Mouse (Mus musculus): ENCODE measurements around the gene Ccdc88c.

Gene Ccdc88c

DNA sequence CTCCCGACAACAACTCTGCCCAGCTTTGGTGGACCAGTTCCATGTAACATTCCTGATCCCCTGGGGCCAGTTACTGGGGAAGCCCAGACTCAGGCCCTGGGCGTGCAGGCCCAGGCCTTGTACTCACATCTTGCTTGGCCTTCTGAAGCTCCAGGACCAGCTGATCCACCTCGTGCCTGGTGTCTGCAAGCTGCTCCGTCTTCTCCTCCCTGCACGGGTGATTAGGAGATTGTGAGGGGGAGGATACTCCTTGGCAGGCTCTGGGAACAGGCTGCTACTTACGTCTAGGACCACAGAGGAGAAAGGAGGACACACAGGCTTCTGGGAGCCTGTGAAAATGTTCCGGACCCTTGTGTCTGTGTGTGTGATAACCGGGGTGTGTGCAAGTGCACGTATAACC is 62.6 kb downstream of the Ccdc88c start:
- no peak for DNase-seq (ENCODE audit: low read depth, low spot score)

DNA sequence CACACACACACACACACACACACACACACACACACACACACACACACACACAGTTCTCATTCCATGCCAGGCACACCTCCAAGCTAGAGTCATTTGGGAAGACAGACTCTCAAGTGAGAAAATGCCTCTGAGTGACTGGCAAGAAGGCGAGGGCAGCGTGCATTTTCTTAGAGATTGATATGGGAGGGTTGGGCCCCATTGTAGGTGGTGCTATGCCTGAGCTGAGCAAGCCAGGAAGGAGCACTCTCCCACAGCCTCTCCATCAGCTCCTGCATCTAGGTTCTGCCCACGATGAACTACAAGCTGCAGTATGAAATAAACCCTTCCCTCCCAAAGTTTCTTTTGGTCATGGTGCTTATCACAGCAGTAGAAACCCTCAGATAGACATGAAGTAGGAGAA is 63.6 kb downstream of the Ccdc88c start:
- DNase-seq (ENCODE audit: low read depth, low spot score) = no peak

DNA sequence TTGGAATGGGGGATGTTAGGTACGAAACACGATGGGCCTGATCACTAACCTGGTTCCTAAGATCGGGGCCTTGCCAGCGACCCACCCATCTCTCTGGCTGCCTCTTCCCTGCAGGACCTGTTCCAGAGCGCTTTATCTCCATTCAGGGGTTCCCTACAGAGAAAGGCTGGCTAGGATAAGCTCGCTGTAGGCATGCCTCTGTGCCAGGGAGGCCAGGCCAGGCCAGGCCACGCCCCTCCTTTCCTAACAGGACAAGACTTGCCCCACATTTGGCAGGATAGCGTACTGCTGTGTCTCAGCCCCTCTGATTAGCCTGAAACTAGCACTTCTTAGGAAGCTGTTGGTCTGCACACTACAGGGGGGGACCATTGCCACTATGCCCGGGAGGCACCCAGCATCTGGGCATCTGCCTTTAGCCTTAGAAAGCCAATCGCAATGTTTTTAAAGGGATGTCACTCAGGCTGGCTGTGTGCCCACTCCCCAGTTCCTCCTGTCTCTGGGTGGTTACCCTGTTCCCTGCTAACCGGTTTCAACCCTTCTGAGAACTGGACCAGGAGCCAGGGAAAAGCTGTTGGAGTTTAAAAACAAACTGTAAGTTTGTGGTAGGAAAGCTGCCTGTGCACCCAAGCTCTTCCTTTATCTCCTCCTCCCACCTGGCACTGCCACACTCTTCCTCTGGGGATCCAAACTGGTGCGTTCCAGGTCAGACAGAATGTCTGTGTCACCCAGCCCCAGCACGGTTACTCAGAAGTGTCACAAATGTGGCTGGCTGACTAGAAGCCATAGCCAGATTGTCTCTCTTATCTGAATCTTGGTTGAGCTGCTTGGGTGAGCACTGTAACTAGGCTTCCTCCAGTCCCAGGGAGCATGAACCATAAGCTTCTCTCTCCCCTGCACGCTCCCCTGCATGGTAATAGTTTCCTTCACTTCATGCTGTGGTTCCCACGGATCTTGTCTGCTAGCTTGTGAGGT is 69.9 kb downstream of the Ccdc88c start:
- no peak for DNase-seq (ENCODE audit: low read depth, low spot score)

- peak; percentile 46 for DNase-seq (ENCODE audit: low read depth, low spot score)
These were observed 70.8 kb downstream of the Ccdc88c start for GRCm38 (mm10) chr12:100958006-100958405.

DNA sequence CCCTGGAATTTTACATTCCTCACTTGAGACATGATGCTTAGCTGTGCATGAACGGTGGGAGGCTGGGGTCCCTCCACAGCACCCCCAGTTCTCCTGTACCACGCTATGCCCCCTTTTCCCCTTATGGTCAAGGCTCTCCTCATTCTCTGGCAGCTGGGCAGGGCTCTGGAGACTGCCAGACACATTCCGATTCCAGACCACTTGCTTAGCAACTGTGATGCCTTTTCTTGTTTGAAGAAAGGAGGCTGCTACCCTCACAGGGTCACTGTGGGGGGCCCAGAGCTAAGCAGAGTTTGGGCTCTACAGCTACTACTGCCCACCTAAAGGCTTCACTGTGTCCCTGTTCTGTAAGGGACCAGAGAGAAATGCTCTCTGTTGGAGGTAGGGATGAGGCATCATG is 71.6 kb downstream of the Ccdc88c start:
- no peak for DNase-seq (ENCODE audit: low read depth, low spot score)

DNA sequence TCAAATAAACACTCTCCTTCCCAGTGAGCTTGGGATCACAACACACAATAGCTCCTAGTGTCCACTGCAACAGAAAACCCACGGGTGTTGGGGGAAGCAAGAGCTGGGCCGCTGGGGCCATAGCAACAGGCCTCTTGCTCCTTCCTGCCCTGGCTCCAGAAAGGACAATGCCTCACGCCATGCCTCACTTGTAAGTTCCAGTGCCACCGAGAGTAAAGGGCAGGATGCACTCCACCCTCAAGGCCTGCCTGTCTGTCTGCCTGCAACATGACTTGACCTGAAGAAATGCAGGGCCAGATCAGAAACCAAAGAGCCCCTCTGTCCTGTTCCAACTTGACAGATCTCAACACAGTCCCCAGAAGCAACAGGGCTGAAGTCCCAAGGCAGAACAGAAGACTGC is 72.0 kb downstream of the Ccdc88c start:
- no peak for DNase-seq (ENCODE audit: low read depth, low spot score)

- DNase-seq (ENCODE audit: low read depth, low spot score) = no peak
These were observed 72.8 kb downstream of the Ccdc88c start for GRCm38 (mm10) chr12:100956028-100956427.

DNA sequence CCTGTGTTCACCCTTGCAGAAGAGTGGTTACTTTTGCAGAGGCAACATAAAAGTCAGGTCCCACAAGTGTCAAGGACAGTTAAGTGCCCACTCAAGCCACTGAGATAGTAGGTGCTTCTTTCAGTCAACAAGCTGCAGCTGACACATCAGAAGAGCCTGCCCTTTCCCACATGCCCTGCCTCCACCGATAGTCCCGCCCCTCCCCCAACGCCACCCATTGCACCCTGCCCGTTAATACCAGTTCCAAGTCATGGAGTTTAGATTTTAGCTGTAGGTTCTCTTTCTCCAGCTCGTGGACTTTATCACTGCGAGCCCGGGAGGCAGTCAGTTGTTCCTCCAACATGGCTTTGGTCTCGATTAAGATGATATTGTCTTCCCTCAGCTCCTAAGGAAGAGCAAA is 74.9 kb downstream of the Ccdc88c start:
- no peak for DNase-seq (ENCODE audit: low read depth, low spot score)

DNA sequence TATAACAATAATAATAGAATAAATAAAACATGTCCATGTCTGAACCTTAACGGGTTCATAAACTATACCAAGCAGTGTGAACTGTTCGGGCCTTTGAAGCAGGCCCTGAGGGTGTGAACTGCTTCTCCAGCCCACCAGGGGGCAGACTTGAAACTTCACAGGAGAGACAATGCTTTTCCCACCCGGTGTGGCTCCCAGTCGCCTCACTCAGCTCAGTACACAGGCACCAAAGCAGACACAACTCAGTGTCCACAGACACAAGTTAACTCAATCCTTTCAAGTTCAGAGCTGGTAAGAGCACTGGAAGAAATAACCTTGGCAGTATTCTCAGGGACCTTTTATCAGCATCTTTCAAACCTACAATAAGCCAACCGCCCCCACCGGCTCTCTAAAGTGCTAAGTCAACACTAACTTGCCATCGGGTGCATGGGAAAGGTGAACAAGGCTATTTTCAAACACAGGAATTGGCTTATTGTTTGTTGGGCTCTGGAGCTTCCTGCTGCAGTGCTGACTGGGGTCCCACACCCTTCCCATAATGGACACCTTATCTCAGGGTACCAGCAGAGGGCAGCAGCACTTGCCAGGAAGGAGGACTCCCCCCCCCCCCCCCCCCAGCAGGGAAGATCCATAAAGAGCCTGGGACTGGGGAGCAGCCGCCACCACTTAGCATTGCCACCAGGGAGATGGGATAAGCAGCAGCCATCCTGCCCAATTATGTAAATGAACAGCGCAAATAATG is 76.5 kb downstream of the Ccdc88c start:
- DNase-seq (ENCODE audit: low read depth, low spot score) = peak; percentile 51

DNA sequence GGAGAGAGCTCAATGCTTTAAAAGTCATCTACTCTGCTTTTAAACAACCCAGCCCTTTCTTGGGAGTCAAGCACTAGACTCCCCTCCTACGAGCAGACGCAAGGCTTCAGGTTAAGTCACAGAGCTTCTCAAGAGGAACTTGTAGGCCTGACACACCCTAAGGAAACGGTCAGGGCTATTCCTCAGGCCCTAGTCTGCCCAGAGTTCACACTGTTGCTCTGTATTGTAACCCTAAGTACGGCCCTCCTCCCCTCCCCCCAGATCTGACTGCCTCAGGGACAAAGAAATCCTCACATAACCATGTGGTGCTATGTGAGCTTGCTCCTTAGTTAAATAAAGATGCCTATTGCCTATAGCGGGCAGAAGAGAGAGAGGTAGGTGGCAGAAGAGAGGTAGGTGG is 79.7 kb downstream of the Ccdc88c start:
- DNase-seq (ENCODE audit: low read depth, low spot score) = no peak

DNA sequence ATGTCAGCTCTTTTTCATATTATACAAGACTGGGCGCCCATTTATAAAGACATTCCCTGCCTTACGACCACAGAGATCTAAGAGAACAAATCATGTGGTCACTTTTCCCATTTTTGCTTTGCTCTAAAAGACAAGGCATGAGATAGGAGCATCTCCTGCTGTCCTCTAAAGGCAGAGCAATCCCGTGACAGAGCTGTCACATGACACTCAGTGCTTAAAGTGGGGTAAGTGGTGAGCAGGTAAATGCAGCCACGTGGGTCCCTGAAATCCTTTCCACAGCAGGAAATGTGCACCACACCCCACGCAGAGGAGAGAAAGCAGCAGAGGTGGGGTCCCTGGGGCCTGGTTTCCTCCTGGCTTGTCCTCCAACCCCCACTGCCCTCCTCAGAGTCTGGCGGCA is 80.8 kb downstream of the Ccdc88c start:
- DNase-seq (ENCODE audit: low read depth, low spot score) = no peak

- DNase-seq (ENCODE audit: low read depth, low spot score) = no peak
These were observed 82.9 kb downstream of the Ccdc88c start for GRCm38 (mm10) chr12:100945948-100946347.

DNA sequence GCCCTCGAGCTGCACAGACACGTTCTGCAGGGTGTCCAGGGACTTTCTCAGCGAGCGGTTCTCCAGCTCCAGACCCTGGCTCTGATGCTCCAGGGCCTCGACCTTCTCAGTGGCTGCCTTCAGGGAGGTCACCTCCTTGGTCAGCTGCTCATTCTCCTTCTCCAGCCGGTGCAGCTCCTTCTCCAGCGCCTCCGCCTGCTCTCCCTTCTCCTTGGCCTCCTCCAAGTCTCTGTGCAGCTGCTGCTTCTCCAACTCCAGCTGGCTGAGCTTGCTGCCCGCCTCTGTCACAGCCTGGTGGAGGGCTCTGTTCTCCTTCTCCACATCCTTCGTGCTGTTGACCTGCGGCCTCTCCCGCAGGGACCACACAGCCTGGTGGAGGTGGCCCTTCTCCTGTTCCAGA is 83.4 kb downstream of the Ccdc88c start:
- DNase-seq (ENCODE audit: low read depth, low spot score) = no peak

DNA sequence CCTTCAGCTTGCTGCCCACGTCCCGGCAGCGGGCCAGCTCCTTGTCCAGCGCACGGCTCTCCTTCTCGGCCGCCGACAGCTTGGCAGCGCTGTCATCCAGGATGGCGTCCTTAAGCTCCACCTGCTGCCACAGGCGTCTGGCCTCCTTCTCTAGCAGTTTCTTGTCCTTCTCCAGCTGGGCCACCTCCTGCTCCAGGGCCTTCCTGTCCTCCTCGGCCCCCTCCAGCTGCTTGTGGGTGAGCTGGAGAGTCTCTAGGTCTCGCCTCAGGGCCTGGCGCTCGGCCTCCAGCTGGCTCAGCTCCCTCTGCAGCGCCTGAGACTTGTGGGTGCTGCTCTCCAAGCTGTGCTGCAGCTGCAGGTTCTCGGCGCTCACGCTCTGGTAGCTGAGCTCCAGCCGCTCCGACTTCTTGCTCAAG is 83.9 kb downstream of the Ccdc88c start:
- no peak for DNase-seq (ENCODE audit: low read depth, low spot score)

DNA sequence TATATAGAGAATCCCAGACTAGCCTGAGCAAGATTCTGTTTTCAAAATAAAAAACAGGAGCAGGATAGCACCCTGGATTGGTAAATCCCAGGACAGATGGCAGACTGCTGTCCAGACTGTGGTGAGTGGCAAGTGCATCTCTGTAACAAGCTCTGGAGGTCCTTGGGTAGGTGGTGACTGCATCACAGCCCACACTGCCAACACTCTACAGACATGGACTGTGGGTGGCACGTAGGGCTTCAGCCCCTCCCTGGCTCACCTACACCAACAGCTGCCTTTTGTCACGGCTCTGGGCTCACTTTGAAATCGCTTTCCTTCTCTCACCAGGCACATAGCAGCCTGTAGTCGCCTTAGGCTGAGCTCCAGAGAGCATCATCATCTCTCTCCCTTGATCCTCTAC is 85.7 kb downstream of the Ccdc88c start:
- no peak for DNase-seq (ENCODE audit: low read depth, low spot score)

DNA sequence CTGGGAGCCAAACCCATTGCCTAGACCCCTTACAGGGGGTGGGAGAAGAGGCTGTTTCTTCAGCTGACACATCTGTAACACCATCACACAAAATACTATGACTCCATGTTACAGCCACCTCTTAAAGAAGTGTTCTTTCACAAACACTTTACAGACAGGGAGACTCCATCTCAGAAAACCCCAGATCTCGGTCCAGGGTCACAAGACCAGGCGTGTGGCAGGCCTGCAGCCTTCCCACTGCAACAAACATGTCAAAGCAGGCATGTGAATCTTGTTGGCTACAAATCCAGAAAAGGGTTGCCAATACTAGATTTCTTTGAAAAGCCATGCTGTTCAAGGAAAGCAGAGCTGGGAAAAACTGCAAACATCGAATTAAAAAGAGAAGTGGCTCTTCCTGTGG is 87.5 kb downstream of the Ccdc88c start:
- no peak for DNase-seq (ENCODE audit: low read depth, low spot score)

GRCm38 (mm10) chr12:100937441-100938360 is 91.2 kb downstream of the Ccdc88c start:
- DNase-seq (ENCODE audit: low read depth, low spot score) = no peak

- DNase-seq (ENCODE audit: low read depth, low spot score) = no peak
These were observed 92.1 kb downstream of the Ccdc88c start for GRCm38 (mm10) chr12:100936737-100937136.

GRCm38 (mm10) chr12:100936116-100936515 is 92.7 kb downstream of the Ccdc88c start:
- no peak for DNase-seq (ENCODE audit: low read depth, low spot score)

DNA sequence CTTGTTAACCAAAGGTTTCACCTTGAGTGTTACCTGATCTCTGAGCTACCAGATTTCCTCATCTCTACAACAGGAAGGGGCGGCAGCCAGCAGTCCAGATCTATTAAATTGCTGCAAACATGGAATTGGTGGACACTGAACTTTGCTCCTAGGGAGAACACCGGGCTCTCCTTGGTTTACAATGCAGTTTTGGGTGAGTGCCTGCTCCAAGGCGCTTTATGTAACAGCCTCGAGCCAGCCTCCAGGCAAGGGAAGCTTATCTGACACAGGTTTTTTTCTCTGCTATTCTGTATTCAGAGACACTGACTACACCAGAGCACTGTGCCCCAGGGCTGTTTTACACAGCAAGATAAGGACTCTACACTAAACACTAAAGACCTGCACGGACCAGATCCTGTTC is 94.1 kb downstream of the Ccdc88c start:
- DNase-seq (ENCODE audit: low read depth, low spot score) = no peak

DNA sequence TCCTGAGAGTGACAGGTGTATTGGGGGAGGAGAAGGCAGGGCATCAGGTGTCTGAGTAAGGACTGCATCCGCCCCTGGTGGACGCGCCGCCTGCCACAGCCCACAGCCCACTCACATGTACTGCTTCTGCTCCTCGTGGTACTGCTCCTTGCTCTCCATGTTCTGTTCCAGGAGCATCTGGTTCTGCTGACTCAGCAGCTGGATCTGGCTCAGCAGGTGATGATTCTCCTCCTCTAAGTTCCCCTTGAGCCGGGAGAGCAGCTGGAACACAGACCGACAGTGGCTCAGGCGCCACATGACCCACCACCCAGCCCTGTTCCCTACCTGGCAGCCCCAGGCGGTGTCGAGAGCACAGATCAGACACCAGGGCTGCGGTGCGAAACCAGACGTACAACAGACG is 97.2 kb downstream of the Ccdc88c start:
- DNase-seq (ENCODE audit: low read depth, low spot score) = no peak

GRCm38 (mm10) chr12:100928286-100928685 is 100.6 kb downstream of the Ccdc88c start:
- no peak for DNase-seq (ENCODE audit: low read depth, low spot score)

All from retina, adult 2 months (tissue).